Comparison of ENCODE assay signal across 23 mouse cellular contexts in genomic region chr7:64223215-64223614, GRCm38 (mm10).
"Had no signal": no experiment of that assay in that cellular context is flagged by ENCODE, and none has a peak within 500 bp of the region (broad histone marks: within the 10 kb centered on the region; RNA-seq: fewer than 3 reads in every experiment).

No protein-coding gene starts in this region.

- H3K36me3 ChIP-seq: heart, embryonic 13.5 days; heart, embryonic 15.5 days; hindbrain, embryonic 13.5 days; hindbrain, embryonic 15.5 days; limb, embryonic 10.5 days; limb, embryonic 12.5 days had no signal

- H3K27ac ChIP-seq: gastrocnemius, adult 2 months; heart, embryonic 13.5 days; heart, embryonic 15.5 days; hindbrain, embryonic 13.5 days; hindbrain, embryonic 15.5 days; hindbrain, postnatal 0 days; layer of hippocampus, adult 2 months; left cerebral cortex, adult 2 months; limb, embryonic 10.5 days; limb, embryonic 12.5 days had no signal

- ATAC-seq: hindbrain, postnatal 0 days; intestine, embryonic 16.5 days had no signal

- H3K4me2 ChIP-seq: heart, embryonic 11.5 days; heart, embryonic 13.5 days; heart, embryonic 15.5 days; hindbrain, embryonic 13.5 days; hindbrain, embryonic 15.5 days; limb, embryonic 12.5 days had no signal

- H3K4me3 ChIP-seq: gastrocnemius, adult 2 months; heart, embryonic 13.5 days; heart, embryonic 15.5 days; hindbrain, embryonic 13.5 days; hindbrain, embryonic 15.5 days; layer of hippocampus, adult 2 months; left cerebral cortex, adult 2 months; limb, embryonic 10.5 days; limb, embryonic 12.5 days had no signal

- H3K9me3 ChIP-seq: heart, embryonic 13.5 days; heart, embryonic 15.5 days; hindbrain, embryonic 13.5 days; hindbrain, embryonic 15.5 days; limb, embryonic 10.5 days; limb, embryonic 12.5 days had no signal

- DNase-seq: gastrocnemius, adult 2 months; gastrocnemius, postnatal 10 days; gastrocnemius, postnatal 25 days; heart, adult 18-20 months; heart, postnatal 14 days; heart, postnatal 36 days; kidney, adult 11 months; kidney, adult 8-10 months; kidney, postnatal 10 days; kidney, postnatal 25 days; kidney, postnatal 4 days; liver had no signal

- H3K9ac ChIP-seq: heart, embryonic 13.5 days; heart, embryonic 15.5 days; hindbrain, embryonic 13.5 days; hindbrain, embryonic 15.5 days; limb, embryonic 12.5 days had no signal

- H3K27me3 ChIP-seq: heart, embryonic 13.5 days; heart, embryonic 15.5 days; hindbrain, embryonic 13.5 days; hindbrain, embryonic 15.5 days; limb, embryonic 12.5 days had no signal

- H3K4me1 ChIP-seq: heart, embryonic 13.5 days; heart, embryonic 15.5 days; hindbrain, embryonic 13.5 days; hindbrain, embryonic 15.5 days; limb, embryonic 10.5 days; limb, embryonic 12.5 days had no signal
